Mouse (Mus musculus) forebrain, postnatal 0 days (tissue): ENCODE results near the gene Ccpg1. TPM values are rescaled to one million over a fixed set of nuclear protein-coding genes. Genes with fewer than 3 reads are reported as not detected.
A peak's percentile ranks its signal among the peaks of the same experiment; 100 is the strongest.

ENCODE experiments used
- ATAC-seq: fragments of 200-750 bp; cut with Nextera tagmentation; 2 replicates; pipeline ENCODE4 v1.8.0; 2017; ENCODE audit warnings: mild to moderate bottlenecking, moderate library complexity
- DNase-seq: peaks from one replicate; pipeline ENCODE4 v3.0.0-alpha.2; 2015
- H3K27ac ChIP-seq: fragments of 300-500 bp; sonication (generic); 2 replicates; pipeline ENCODE4 v1.5.1; 2014; ENCODE audit warnings: low read depth, mild to moderate bottlenecking, antibody characterized with exemption, low read length, moderate library complexity, mixed read lengths
- H3K27me3 ChIP-seq: fragments of 300-500 bp; sonication (generic); 2 replicates; pipeline ENCODE4 v1.6.1; 2014; ENCODE audit warnings: mild to moderate bottlenecking, low read length, mixed read lengths; ENCODE audit not compliant: insufficient read depth
- H3K36me3 ChIP-seq: fragments of 300-500 bp; sonication (generic); 2 replicates; pipeline ENCODE4 v1.6.1; 2014; ENCODE audit warnings: mild to moderate bottlenecking, moderate library complexity; ENCODE audit not compliant: insufficient read depth
- H3K4me1 ChIP-seq: fragments of 300-500 bp; sonication (generic); 2 replicates; pipeline ENCODE4 v1.6.1; 2014; ENCODE audit warnings: antibody characterized with exemption; ENCODE audit not compliant: insufficient read depth
- H3K4me2 ChIP-seq: fragments of 300-500 bp; sonication (generic); 2 replicates; pipeline ENCODE4 v1.6.1; 2014; ENCODE audit warnings: low read depth, mild to moderate bottlenecking, moderate library complexity
- H3K4me3 ChIP-seq: fragments of 300-500 bp; sonication (generic); 2 replicates; pipeline ENCODE4 v1.5.1; 2014; ENCODE audit warnings: low read depth, low read length, mixed read lengths
- H3K9ac ChIP-seq: fragments of 300-500 bp; sonication (generic); 2 replicates; pipeline ENCODE4 v1.6.1; 2014; ENCODE audit warnings: mild to moderate bottlenecking
- H3K9me3 ChIP-seq: fragments of 300-500 bp; sonication (generic); 2 replicates; pipeline ENCODE4 v1.6.1; 2016; ENCODE audit warnings: low read length
- CTCF ChIP-seq: sonication (generic); IDR thresholded peaks from 2 replicates; pipeline ENCODE4 v1.5.1; 2016; ENCODE audit warnings: antibody characterized with exemption, control low read depth, low read depth
- WGBS: fragments of 180-500 bp; shearing (Covaris S2); extraction: QIAGEN DNeasy Blood & Tissue Kit; methylation state at CpG from one replicate; pipeline ENCODE4 v1.1.7; 2014; 5-methylcytosine and 5-hydroxymethylcytosine counted together
- microRNA-seq, 2 experiments: library from miRNA; unstranded; fragments of <30 nt; microRNA quantifications; one replicate each; pipeline ENCODE4; 2016
- polyA plus RNA-seq: library from polyadenylated mRNA; unstranded; fragments of >200 nt; fragmentation: Nextera tagmentation; extraction: Ambion mirVana; gene quantifications from 2 replicates; pipeline ENCODE4 v1.2.1, GENCODE M21; 2015
- total RNA-seq: library from RNA; depleted of rRNA; stranded (reverse); fragments of >200 nt; gene quantifications from 2 replicates; pipeline ENCODE4 v1.2.3, GENCODE M21; 2014; rRNA removed

The Ccpg1 gene
- total and polyA plus RNA-seq, 2 experiments from 2014 or later: 31.9 to 42.5 TPM

DNA sequence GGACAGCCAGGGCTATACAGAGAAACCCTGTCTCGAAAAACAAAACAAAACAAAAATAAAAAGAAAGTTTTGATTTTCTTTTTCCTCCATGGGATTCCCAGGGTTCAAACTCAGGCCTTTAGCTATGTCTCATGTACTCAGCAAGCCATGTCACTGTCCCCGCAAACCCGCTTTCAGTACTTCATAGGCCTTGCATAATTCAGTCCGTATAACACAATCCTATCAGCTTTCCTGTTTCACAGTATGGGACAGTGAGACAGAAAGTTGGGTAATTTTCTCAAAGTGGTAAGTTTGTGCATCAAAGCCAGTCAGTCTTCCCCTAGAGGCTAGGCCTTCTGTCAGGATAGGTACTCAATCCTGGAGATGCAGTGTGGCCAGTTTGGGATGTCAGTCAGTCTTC is 74.0 kb downstream of the Ccpg1 start:
- ATAC-seq: no peak

DNA sequence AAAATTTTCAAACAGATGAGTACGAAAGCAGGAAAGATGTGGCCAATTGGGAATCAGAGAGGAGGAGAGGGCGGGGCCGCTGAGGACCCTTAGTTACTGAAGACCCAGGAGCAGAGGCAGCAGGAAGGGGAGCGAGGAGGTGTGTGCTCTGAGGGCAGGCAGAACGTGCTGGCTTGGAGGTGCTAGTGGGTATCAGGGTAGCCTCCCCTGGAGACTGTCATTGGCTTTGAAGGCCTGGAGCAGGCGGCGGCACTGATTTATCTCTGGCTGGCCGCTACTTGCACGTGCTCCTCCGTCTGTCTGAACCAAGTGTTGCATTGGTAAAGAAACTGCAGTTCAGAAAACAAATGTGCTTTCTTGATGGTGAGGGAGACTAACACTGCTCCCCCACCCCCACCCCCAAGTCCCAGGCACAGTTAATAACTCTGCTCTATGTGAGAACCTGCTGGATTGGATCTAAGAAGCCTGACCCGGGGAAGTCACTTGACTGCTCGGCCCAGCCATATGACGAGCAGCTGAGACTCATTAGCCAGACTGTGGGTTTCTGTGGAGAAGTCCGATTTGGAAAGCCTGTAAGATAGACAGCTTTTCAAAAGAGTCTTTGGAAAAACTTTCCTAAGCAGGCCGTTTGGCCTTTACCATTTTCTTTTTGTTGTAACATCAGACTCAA is 78.5 kb downstream of the Ccpg1 start:
- no peak overlapping the region for H3K9ac ChIP-seq
- H3K9me3 ChIP-seq: no peaks in the 10 kb centered on the region
- H3K4me2 ChIP-seq: no peak overlapping the region
- no peak for DNase-seq
- no peaks in the 10 kb centered on the region for H3K36me3 ChIP-seq
- no peak overlapping the region for H3K27ac ChIP-seq
- WGBS: 33% methylated on average over 15 of the region's 15 CpGs
- peak; percentile 61 for ATAC-seq
- TF ChIP-seq CTCF: no peak
- no peaks in the 10 kb centered on the region for H3K27me3 ChIP-seq
- no peaks in the 10 kb centered on the region for H3K4me1 ChIP-seq
- H3K4me3 ChIP-seq: no peak overlapping the region

More for the DNA sequence above, 74.0 kb downstream of the Ccpg1 start:
- H3K27ac ChIP-seq: no peak overlapping the region
- no peaks in the 10 kb centered on the region for H3K4me1 ChIP-seq
- H3K4me3 ChIP-seq: no peak overlapping the region
- WGBS: 90% methylated on average over 4 of the region's 4 CpGs
- no peak overlapping the region for H3K4me2 ChIP-seq
- no peak for TF ChIP-seq CTCF
- H3K9ac ChIP-seq: no peak overlapping the region
- H3K27me3 ChIP-seq: no peaks in the 10 kb centered on the region
- DNase-seq: no peak
- H3K36me3 ChIP-seq: no peaks in the 10 kb centered on the region
- H3K9me3 ChIP-seq: no peaks in the 10 kb centered on the region

Small RNA genes within 50 kb of the gene (microRNA-seq; reads per million reads assigned to microRNA genes)
- 0 reads per million in 2 experiments for gene Gm27353

Other genes with a start within 250 kb of the Ccpg1 start
- 0.62 and 0.76 TPM in 2 replicates for gene Prtg, start 178.6 kb upstream of the Ccpg1 start, total RNA-seq
- 0.11 and 0.18 TPM in 2 replicates for gene Prtg, start 178.6 kb upstream of the Ccpg1 start, polyA plus RNA-seq
- 34.6 and 41.7 TPM in 2 replicates for gene Pygo1, start 59.8 kb upstream of the Ccpg1 start, total RNA-seq
- 5.7 and 9.6 TPM in 2 replicates for gene Pygo1, start 59.8 kb upstream of the Ccpg1 start, polyA plus RNA-seq
- gene Dyx1c1, start 26.6 kb upstream of the Ccpg1 start, total RNA-seq: 1.0 and 2.9 TPM in 2 replicates
- 2.6 and 3.2 TPM in 2 replicates for gene Dyx1c1, start 26.6 kb upstream of the Ccpg1 start, polyA plus RNA-seq
- 0.10 TPM in 1 of 2 replicates, not detected in the other for gene Gm44503, start 26.6 kb upstream of the Ccpg1 start, total RNA-seq
- not detected in 2 replicates for gene Gm44503, start 26.6 kb upstream of the Ccpg1 start, polyA plus RNA-seq
- 24.7 and 26.8 TPM in 2 replicates for gene Ccpg1os, start within 50 bp of the Ccpg1 start, total RNA-seq
- gene Ccpg1os, start within 50 bp of the Ccpg1 start, polyA plus RNA-seq: 18.8 and 22.7 TPM in 2 replicates
- 8.2 and 10.3 TPM in 2 replicates for gene Pigb, start 54.9 kb downstream of the Ccpg1 start, total RNA-seq
- gene Pigb, start 54.9 kb downstream of the Ccpg1 start, polyA plus RNA-seq: 7.8 and 10.0 TPM in 2 replicates
- gene Rab27a, start 59.4 kb downstream of the Ccpg1 start, total RNA-seq: 3.9 and 5.6 TPM in 2 replicates
- 1.1 and 2.3 TPM in 2 replicates for gene Rab27a, start 59.4 kb downstream of the Ccpg1 start, polyA plus RNA-seq
- 1.1 TPM in 1 of 2 replicates, not detected in the other for gene Khdc3, start 116.4 kb downstream of the Ccpg1 start, total RNA-seq
- 0.08 TPM in 1 of 2 replicates, not detected in the other for gene Khdc3, start 116.4 kb downstream of the Ccpg1 start, polyA plus RNA-seq
- not detected in 2 replicates for gene Gm20509, start 117.0 kb downstream of the Ccpg1 start, total RNA-seq
- not detected in 2 replicates for gene Gm20509, start 117.0 kb downstream of the Ccpg1 start, polyA plus RNA-seq
- gene Rsl24d1, start 128.0 kb downstream of the Ccpg1 start, total RNA-seq: 88.2 and 99.1 TPM in 2 replicates
- 115 and 119 TPM in 2 replicates for gene Rsl24d1, start 128.0 kb downstream of the Ccpg1 start, polyA plus RNA-seq